Mouse (Mus musculus) left cerebral cortex, adult 9 months (tissue): ENCODE results near the gene Rgl1.

ENCODE experiments used
- DNase-seq, 2 experiments: peaks; one replicate each; pipeline ENCODE4 v3.0.0; 2022; ENCODE audit warnings: low spot score in 2 of 2

The Rgl1 gene

GRCm38 (mm10) chr1:152766032-152766772 lies at the start of gene Rgl1, which contains the start of gene Arpc5:
TSS of gene Rgl1 (minus strand) at chr1:152766351.
TSS of gene Arpc5 (plus strand) at chr1:152766542.
- peak; percentile 94 to 95 for DNase-seq

GRCm38 (mm10) chr1:152815265-152815701 lies 49.1 kb upstream of the Rgl1 start:
- DNase-seq = no peak

GRCm38 (mm10) chr1:152810533-152811439 lies 44.6 kb upstream of the Rgl1 start:
- DNase-seq = no peak

GRCm38 (mm10) chr1:152809541-152810252 lies 43.5 kb upstream of the Rgl1 start:
- DNase-seq = no peak

GRCm38 (mm10) chr1:152808392-152808680 lies 42.2 kb upstream of the Rgl1 start:
- no peak for DNase-seq

GRCm38 (mm10) chr1:152807619-152808391 lies 41.7 kb upstream of the Rgl1 start:
- no peak for DNase-seq

GRCm38 (mm10) chr1:152804907-152805306 lies 38.8 kb upstream of the Rgl1 start:
- no peak for DNase-seq

GRCm38 (mm10) chr1:152800633-152801176 lies 34.6 kb upstream of the Rgl1 start:
- no peak for DNase-seq

- DNase-seq = no peak
Observed at GRCm38 (mm10) chr1:152799897-152800296, 33.7 kb upstream of the Rgl1 start, which contains the start of gene Ncf2. TSS of gene Ncf2 (plus strand) at chr1:152800194.

- no peak for DNase-seq
Observed at GRCm38 (mm10) chr1:152798125-152798524, 32.0 kb upstream of the Rgl1 start.

GRCm38 (mm10) chr1:152796683-152797263 lies 30.6 kb upstream of the Rgl1 start:
- DNase-seq = no peak

GRCm38 (mm10) chr1:152795688-152796255 lies 29.6 kb upstream of the Rgl1 start:
- DNase-seq = no peak

- no peak for DNase-seq
Observed at GRCm38 (mm10) chr1:152793495-152794130, 27.5 kb upstream of the Rgl1 start.

GRCm38 (mm10) chr1:152792736-152793494 lies 26.8 kb upstream of the Rgl1 start:
- peak; percentile 37 to 42 for DNase-seq

GRCm38 (mm10) chr1:152791269-152791668 lies 25.1 kb upstream of the Rgl1 start:
- no peak for DNase-seq

GRCm38 (mm10) chr1:152790821-152791220 lies 24.7 kb upstream of the Rgl1 start:
- no peak for DNase-seq

- DNase-seq = peak in 1 of 2 experiments; percentile 30
Observed at GRCm38 (mm10) chr1:152790254-152790653, 24.1 kb upstream of the Rgl1 start.

GRCm38 (mm10) chr1:152788121-152788660 lies 22.0 kb upstream of the Rgl1 start:
- no peak for DNase-seq

- no peak for DNase-seq
Observed at GRCm38 (mm10) chr1:152786953-152787352, 20.8 kb upstream of the Rgl1 start.
